Mouse (Mus musculus) cerebellum, adult 2 months (tissue): ENCODE measurements at regions not wholly inside any gene's neighbourhood (a gene's known extent, or its start where the extent isn't known, plus 50 kb on each side); places are given as distances from the start of the nearest gene placed in this dataset.

Experiments used
- DNase-seq, 2 experiments: peaks; one replicate each; pipeline ENCODE4 v3.0.0; 2021
- H3K27ac ChIP-seq: fragments of 200-500 bp; 2 replicates; pipeline ENCODE4 v1.5.1; 2012; ENCODE audit warnings: low read length, control low read depth, inconsistent platforms; ENCODE audit not compliant: insufficient read depth
- H3K27me3 ChIP-seq: fragments of 200-500 bp; 2 replicates; pipeline ENCODE4 v1.6.1; 2012; ENCODE audit warnings: inconsistent platforms, mild to moderate bottlenecking, low read length, moderate library complexity; ENCODE audit not compliant: control insufficient read depth, insufficient read depth
- H3K4me1 ChIP-seq: fragments of 200-500 bp; 2 replicates; pipeline ENCODE4 v1.6.1; 2011; ENCODE audit warnings: low read length; ENCODE audit not compliant: control insufficient read depth, insufficient read depth
- H3K4me3 ChIP-seq: fragments of 200-500 bp; replicated peaks from 2 replicates; pipeline ENCODE3; 2011; ENCODE audit warnings: mild to moderate bottlenecking, low read depth, low read length, control low read depth; ENCODE audit not compliant: insufficient read depth
- CTCF ChIP-seq: fragments of 200-500 bp; IDR thresholded peaks from 2 replicates; pipeline ENCODE4 v1.5.1; 2011; ENCODE audit warnings: low read depth, mild to moderate bottlenecking, control low read depth, low read length, moderate library complexity, borderline replicate concordance; ENCODE audit not compliant: insufficient read depth
- POLR2A ChIP-seq: fragments of 200-500 bp; IDR thresholded peaks from 2 replicates; pipeline ENCODE4 v1.6.1; 2011; ENCODE audit warnings: low read length, control low read depth, borderline replicate concordance; ENCODE audit not compliant: insufficient read depth
- WGBS: fragments of 180-500 bp; shearing (Covaris S2); methylation state at CpG from one replicate; pipeline ENCODE4 v1.1.7; 2018; 5-methylcytosine and 5-hydroxymethylcytosine counted together

DNA sequence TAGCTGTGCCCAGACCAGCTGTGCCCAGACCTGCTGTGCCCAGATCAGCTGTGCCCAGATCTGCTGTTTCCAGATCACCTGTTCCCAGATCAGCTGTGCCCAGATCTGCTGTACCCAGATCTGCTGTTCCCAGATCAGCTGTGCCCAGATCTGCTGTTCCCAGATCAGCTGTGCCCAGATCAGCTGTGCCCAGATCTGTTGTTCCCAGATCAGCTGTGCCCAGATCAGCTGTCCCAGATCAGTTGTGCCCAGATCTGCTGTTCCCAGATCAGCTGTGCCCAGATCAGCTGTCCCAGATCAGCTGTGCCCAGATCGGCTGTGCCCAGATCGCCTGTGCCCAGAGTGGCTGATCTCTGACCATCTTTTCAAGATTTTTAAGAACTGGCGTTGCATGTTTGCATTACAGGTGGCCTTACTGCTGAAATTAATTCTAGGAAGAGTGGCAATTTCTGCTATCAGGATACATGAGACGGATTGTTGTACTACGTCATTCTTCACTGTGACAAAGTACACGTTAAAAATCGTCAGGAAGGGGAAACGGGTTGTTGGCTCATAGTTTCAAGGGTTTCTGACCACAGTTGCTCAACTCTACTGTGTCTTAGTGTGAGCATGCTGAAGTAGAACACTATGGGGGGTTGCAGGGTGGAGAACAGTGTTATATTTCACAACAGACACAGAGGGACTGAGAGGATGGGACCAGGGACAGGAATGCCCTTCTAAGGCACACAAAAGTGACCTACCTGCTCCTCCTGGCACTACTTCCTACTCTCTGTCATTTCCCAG is 160.9 kb downstream of the Tmem38b start:
- no peaks in the 10 kb centered on the region for H3K27me3 ChIP-seq
- 82% methylated on average over 8 of the region's 8 CpGs for WGBS
- peak in 1 of 2 experiments; percentile 10 for DNase-seq
- TF ChIP-seq CTCF (no peak), POLR2A (no peak)
- H3K4me1 ChIP-seq, result no peaks in the 10 kb centered on the region
- no peak overlapping the region for H3K27ac ChIP-seq
- no peak overlapping the region for H3K4me3 ChIP-seq

DNA sequence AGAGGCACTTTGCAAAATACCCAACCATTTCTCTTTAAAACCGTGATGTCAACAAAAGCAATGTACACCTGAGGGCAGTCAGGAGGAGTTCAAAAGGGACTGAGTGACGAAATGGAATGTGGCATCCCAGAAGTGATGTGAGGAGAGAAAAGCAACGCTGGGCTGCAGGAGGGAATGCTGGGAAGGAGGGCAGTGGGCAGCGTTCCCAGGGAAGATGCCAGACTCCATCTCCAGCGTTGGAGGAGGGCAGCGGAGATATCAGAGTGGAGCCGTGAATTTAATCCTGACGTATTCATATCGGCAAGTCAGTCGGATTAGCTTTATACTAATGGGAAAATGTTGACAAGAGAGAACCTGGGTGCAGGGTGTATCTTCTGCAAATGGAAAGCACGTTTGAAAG is 161.7 kb downstream of the Tmem38b start:
- DNase-seq, result peak; percentile 28 to 32
- H3K4me3 ChIP-seq, result peak overlapping the region; percentile 1
- H3K27me3 ChIP-seq, result no peaks in the 10 kb centered on the region
- H3K4me1 ChIP-seq, result no peaks in the 10 kb centered on the region
- 38% methylated on average over 11 of the region's 11 CpGs for WGBS
- TF ChIP-seq POLR2A (no peak), CTCF (no peak)
- H3K27ac ChIP-seq, result no peak overlapping the region

DNA sequence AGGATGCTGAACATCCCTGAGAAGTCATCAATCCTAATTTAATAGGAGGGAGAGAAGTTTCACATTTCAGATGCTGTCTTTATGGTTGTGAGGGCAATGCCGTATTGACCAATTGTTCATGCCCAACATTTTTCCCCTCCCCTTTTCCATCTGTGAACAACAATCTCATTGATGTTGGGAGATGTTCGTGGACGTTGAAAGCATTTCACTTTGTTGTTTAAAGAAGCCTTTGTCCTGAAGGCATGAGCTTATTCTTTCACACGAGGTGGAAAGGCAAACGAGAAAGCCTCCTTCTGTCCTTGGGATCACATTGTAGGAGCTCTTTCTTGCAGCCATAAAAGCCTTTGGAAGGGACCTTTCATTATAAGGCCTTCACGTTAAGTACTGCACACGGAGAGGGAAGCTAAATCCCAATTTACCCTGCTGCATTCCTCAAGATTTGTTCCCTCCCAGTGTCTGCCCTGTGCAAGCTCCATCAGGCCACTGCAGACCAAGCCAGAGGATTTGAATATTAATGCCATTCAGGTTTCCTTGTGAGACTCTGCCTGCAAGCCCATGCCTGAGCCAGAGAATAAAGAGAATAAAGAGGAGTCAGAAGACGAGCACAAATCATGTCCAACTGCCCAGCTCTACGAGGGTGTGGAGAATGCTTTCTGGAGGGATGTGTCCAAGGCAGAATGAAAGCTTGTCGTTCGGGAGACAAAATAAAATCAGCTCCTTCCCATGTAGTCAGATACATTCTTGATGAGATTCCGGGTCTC is 195.4 kb downstream of the Tmem38b start:
- TF ChIP-seq POLR2A (no peak), CTCF (no peak)
- Histone ChIP-seq H3K4me3 (no peak overlapping the region), H3K27me3 (no peaks in the 10 kb centered on the region), H3K4me1 (no peaks in the 10 kb centered on the region), H3K27ac (no peak overlapping the region)
- WGBS, result 25% methylated on average over 12 of the region's 12 CpGs
- DNase-seq, result no peak

GRCm38 (mm10) chr4:54021861-54022385 is 196.1 kb downstream of the Tmem38b start:
- Histone ChIP-seq H3K27ac (no peak overlapping the region), H3K4me3 (no peak overlapping the region), H3K4me1 (no peaks in the 10 kb centered on the region), H3K27me3 (no peaks in the 10 kb centered on the region)
- no peak for DNase-seq
- TF ChIP-seq CTCF (no peak), POLR2A (no peak)
- WGBS, result 51% methylated on average over 6 of the region's 6 CpGs

GRCm38 (mm10) chr4:54026919-54027318 is 201.1 kb downstream of the Tmem38b start:
- Histone ChIP-seq H3K27me3 (no peaks in the 10 kb centered on the region), H3K4me1 (no peaks in the 10 kb centered on the region), H3K27ac (no peak overlapping the region), H3K4me3 (no peak overlapping the region)
- DNase-seq, result no peak
- TF ChIP-seq POLR2A (no peak), CTCF (no peak)
- WGBS, result 62% methylated on average over 3 of the region's 3 CpGs

DNA sequence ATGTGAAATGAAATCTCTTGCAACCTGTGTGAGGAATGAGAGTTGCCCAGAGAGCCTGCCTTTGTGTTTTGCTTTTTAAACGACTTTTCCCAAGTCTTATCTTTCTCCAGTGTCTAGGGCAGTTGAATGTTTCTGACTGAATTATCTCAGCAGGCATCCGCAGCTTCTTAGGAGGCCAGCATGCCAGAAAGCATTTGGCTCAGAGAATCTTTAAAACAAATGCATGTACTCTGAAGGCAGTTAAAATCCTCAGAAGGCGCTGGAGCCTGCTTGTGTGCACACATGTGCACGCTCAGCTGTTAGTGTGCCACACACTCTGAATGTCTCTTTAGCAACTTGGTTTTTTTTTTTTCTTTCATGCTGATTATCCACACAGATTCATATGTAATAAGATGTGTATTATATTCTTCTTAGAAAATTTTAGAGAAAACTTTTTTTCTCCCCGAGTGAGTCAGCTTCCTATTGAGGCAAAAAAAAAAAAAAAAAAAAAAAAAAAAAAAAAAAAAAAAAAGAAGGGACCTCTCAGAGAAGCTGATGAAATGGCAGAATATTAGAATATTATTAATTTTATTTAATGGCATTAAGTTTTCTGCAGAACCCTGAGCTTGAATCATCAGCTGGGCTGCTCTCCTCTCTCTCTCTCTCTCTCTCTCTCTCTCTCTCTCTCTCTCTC is 201.9 kb downstream of the Tmem38b start:
- no peak overlapping the region for H3K4me3 ChIP-seq
- no peaks in the 10 kb centered on the region for H3K27me3 ChIP-seq
- no peaks in the 10 kb centered on the region for H3K4me1 ChIP-seq
- no peak overlapping the region for H3K27ac ChIP-seq
- TF ChIP-seq POLR2A (no peak), CTCF (no peak)
- no peak for DNase-seq
- 9% methylated on average over 5 of the region's 5 CpGs for WGBS

DNA sequence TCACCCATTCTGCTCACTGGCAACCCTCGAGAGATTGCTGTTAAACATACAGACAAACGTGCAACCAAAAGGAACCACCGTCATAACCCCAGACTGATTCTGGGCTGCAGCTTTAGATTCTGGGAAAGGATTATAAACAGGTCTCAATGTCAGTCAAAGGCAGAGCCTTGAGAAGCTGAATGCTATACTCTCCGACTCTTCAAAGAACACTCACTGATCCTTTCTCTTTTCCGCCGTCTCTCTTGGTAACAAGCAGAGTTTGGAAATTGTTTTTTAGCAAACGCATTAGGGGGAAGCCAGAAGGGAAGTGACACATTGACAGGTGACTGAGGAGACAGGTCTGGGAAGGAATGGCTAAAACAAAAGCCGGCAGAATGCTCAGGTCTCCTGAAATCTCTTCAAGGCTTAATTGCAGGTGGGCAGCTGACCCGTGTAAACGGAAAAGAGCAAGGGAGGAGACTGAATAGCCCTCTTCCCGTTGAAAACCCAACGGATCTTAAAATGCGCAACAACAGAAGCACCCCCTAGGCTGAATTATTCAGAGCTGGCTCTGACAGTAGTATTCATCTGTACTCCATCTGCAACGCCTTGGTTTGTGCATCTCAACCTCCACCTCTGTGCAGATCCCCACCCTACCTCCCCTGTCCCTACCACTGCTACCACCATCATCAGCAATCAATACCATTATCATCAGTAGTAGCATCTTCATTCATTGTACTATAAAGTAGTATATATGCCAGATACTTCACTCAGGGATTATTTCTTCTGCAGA is 219.6 kb downstream of the Tmem38b start:
- no peaks in the 10 kb centered on the region for H3K4me1 ChIP-seq
- no peak overlapping the region for H3K4me3 ChIP-seq
- no peaks in the 10 kb centered on the region for H3K27me3 ChIP-seq
- no peak for DNase-seq
- WGBS, result 46% methylated on average over 14 of the region's 14 CpGs
- TF ChIP-seq CTCF, result no peak
- TF ChIP-seq POLR2A, result no peak
- no peak overlapping the region for H3K27ac ChIP-seq
